Mouse (Mus musculus) forebrain, embryonic 12.5 days (tissue): ENCODE results near the gene Dcpp2. TPM values are rescaled to one million over a fixed set of nuclear protein-coding genes. Genes with fewer than 3 reads are reported as not detected.
"Not testable (repeated sequence)": the region's sequence is repeated elsewhere in the genome, so short reads cannot be mapped to it uniquely, and the experiment has no call there.

Experiments
- ATAC-seq: fragments of 200-750 bp; cut with Nextera tagmentation; 2 replicates; pipeline ENCODE4 v1.8.0; 2017; ENCODE audit warnings: moderate TSS enrichment; ENCODE audit not compliant: low FRiP score
- H3K27ac ChIP-seq: fragments of 300-500 bp; sonication (generic); 2 replicates; pipeline ENCODE4 v1.5.1; 2016; ENCODE audit warnings: mild to moderate bottlenecking
- H3K27me3 ChIP-seq: fragments of 300-500 bp; sonication (generic); 2 replicates; pipeline ENCODE4 v1.6.1; 2016; ENCODE audit warnings: mild to moderate bottlenecking
- H3K36me3 ChIP-seq: fragments of 300-500 bp; sonication (generic); replicated peaks from 2 replicates; pipeline ENCODE4 v1.6.1; 2016; ENCODE audit warnings: mild to moderate bottlenecking
- H3K4me1 ChIP-seq: fragments of 300-500 bp; sonication (generic); 2 replicates; pipeline ENCODE4 v1.6.1; 2016
- H3K4me2 ChIP-seq: fragments of 300-500 bp; sonication (generic); 2 replicates; pipeline ENCODE4 v1.6.1; 2016; ENCODE audit warnings: mild to moderate bottlenecking, moderate library complexity
- H3K4me3 ChIP-seq: fragments of 300-500 bp; sonication (generic); replicated peaks from 2 replicates; pipeline ENCODE4 v1.5.1; 2016; ENCODE audit warnings: mild to moderate bottlenecking
- H3K9ac ChIP-seq: fragments of 300-500 bp; sonication (generic); 2 replicates; pipeline ENCODE4 v1.6.1; 2016; ENCODE audit warnings: mild to moderate bottlenecking
- H3K9me3 ChIP-seq: fragments of 300-500 bp; sonication (generic); 2 replicates; pipeline ENCODE4 v1.6.1; 2016
- WGBS: fragments of 180-500 bp; shearing (Covaris S2); methylation state at CpG from one replicate; pipeline ENCODE4 v1.1.7; 2016; 5-methylcytosine and 5-hydroxymethylcytosine counted together
- polyA plus RNA-seq: library from polyadenylated mRNA; unstranded; fragments of >200 nt; fragmentation: Nextera tagmentation; extraction: Ambion mirVana; gene quantifications from 2 replicates; pipeline ENCODE4 v1.2.1, GENCODE M21; 2016

Dcpp2 gene
- polyA plus RNA-seq, 1 experiment from 2014 or later, result not detected

DNA sequence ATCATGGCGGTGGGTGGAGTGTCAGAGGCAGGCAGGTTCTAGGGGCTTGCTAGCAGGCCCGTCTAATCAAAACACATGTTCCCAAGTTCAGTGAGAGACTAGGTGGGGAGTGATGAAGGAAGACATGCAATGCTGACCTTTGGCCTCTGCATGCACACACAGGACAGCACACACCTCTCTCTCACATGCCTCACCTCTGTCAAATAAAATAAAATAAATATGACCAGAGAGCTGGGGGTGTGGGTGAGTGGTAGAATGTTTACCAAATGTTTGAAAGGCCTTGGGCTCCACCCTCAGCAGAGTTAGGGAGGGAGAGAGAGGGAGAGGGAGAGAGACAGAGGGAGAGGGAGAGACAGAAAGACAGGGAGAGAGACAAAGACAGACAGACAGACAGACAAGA lies 22.8 kb upstream of the Dcpp2 start:
- no peaks in the 10 kb centered on the region; the same call in 1 of the 2 replicates for H3K27me3 ChIP-seq
- no peak overlapping the region for H3K4me2 ChIP-seq
- 89% methylated on average over 2 of the region's 2 CpGs for WGBS
- H3K4me3 ChIP-seq, result no peak overlapping the region
- H3K4me1 ChIP-seq, result no peaks in the 10 kb centered on the region
- H3K9me3 ChIP-seq, result no peaks in the 10 kb centered on the region
- no peak for ATAC-seq
- H3K9ac ChIP-seq, result no peak overlapping the region
- H3K27ac ChIP-seq, result no peak overlapping the region
- H3K36me3 ChIP-seq, result no peaks in the 10 kb centered on the region

DNA sequence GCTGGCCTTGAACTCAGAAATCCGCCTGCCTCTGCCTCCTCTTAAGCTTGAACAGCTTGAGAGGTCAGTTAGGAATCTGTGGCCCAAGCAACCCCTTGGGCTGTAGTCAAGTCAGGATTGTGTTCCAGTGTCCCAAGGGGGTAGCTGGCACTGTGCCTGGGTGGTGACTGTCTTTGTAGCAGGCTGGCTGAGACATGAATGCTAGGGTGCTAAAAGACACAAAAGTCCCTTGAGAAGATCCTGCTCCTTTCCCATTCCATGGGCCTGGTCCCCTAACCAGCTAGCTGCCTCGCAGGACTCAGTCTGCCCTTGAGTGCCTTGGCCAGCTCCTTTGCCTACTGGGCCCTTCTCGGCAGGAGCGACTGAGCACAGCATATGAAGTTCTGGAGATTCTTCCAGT lies 17.8 kb upstream of the Dcpp2 start:
- H3K27ac ChIP-seq, result no peak overlapping the region
- H3K4me1 ChIP-seq, result no peaks in the 10 kb centered on the region
- H3K4me3 ChIP-seq, result no peak overlapping the region
- no peak overlapping the region for H3K9ac ChIP-seq
- 89% methylated on average over 4 of the region's 4 CpGs for WGBS
- H3K27me3 ChIP-seq, result no peaks in the 10 kb centered on the region
- no peaks in the 10 kb centered on the region for H3K36me3 ChIP-seq
- ATAC-seq, result no peak
- H3K4me2 ChIP-seq, result no peak overlapping the region
- no peaks in the 10 kb centered on the region for H3K9me3 ChIP-seq

DNA sequence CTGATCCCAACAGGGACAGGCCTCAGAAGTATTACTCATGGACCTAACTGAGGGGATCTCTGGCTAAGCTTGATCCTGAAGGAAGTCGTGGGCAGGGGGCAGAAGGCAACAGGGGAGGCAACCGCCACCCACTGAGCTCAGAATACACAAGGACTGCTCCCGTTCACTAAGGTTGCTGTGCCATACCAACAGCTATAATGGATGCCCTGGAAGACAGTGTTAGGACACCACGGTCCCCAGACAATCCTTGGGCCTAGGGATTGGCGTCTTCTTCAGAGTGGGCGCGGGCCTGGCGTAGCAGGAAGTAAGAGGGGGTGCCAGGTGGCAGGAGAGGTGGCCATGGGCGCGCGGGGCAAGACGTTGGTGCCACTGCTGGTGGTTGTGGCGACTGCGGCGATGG lies 12.9 kb upstream of the Dcpp2 start, which contains the start of gene Prss21:
Gene Prss21 (plus strand): TSS at position 301 of the 400 bp plus-strand sequence.
- no peaks in the 10 kb centered on the region for H3K4me1 ChIP-seq
- H3K4me2 ChIP-seq, result no peak within 1 kb of the TSS

DNA sequence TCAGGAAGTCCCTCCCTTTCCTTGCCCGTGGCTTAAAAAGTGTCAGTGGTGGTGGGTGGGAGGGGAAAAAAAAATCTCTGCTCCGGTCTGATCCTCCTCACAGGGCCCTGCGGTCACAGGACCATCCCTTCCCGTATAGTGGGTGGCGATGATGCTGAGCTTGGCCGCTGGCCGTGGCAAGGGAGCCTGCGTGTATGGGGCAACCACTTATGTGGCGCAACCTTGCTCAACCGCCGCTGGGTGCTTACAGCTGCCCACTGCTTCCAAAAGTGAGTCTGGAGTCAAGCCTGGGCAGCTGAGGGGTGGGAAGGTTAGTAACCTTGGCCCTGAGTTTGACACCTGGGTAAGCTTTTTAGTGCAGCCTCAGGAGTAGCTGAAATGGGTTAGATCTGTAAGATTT lies 12.2 kb upstream of the Dcpp2 start:
- WGBS, result 88% methylated on average over 11 of the region's 11 CpGs

More for the DNA sequence above, 12.9 kb upstream of the Dcpp2 start, which contains the start of gene Prss21:
- H3K9me3 ChIP-seq, result no peaks in the 10 kb centered on the region
- no peak within 1 kb of the TSS for H3K27ac ChIP-seq
- no peak within 1 kb of the TSS for H3K9ac ChIP-seq
- H3K36me3 ChIP-seq, result no peaks in the 10 kb centered on the region
- ATAC-seq, result no peak
- H3K4me3 ChIP-seq, result no peak within 1 kb of the TSS
- H3K27me3 ChIP-seq, result no peaks in the 10 kb centered on the region
- 88% methylated on average over 15 of the region's 15 CpGs for WGBS

DNA sequence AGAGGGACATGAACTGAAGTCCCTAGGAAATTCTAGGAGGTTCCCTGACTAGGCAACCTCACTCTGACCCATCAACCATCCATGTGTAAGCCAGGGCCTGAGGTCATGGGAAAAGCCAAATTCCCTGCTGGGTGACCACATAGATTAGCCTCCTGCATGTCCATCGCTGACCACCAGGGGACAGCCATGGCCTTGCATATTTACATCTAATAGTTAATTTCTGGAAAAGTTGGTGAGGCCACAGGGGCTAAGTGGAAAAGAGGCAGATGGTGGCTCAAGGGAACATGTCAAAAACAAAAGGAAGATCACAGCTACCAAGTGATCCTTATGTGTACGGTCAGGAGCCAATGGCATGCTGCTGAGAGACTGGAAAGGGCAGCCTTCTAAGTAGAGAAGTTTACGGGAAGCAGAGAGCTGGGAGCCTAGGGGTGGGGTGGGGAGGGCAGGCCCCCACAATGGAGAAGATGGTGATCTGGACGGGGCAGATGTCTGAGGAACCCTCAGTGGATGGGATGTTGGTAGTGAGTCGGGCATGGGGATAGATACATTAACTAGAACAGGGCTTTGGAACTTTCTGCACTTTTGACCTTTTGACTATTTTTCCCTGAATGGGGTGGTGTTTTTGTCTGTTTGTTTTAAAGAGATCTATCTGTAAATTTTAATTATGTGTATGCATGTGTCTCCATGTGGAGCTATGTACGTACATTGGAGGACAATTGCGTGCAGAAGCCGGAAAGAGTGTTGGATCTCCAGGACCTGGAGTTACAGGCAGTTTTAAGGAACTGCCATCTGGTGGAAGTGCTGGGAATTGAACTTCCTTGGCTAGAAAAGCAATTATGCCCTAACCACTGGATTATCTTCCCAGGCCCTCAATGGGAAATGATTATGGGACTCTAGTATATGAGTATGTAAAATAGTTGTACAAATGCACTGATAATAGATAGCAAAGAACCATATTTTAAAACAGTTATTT lies 6.5 kb upstream of the Dcpp2 start:
- Histone ChIP-seq H3K4me1 (no peaks in the 10 kb centered on the region), H3K27ac (no peak overlapping the region), H3K4me3 (no peak overlapping the region), H3K4me2 (no peak overlapping the region), H3K36me3 (no peaks in the 10 kb centered on the region), H3K9ac (no peak overlapping the region), H3K9me3 (no peaks in the 10 kb centered on the region), H3K27me3 (no peaks in the 10 kb centered on the region)
- no peak for ATAC-seq
- 43% methylated on average over 8 of the region's 8 CpGs for WGBS

More for the DNA sequence above, 12.2 kb upstream of the Dcpp2 start:
- Histone ChIP-seq H3K36me3 (no peaks in the 10 kb centered on the region), H3K4me1 (no peaks in the 10 kb centered on the region), H3K27ac (no peak overlapping the region), H3K4me3 (no peak overlapping the region), H3K9me3 (no peaks in the 10 kb centered on the region), H3K9ac (no peak overlapping the region), H3K4me2 (no peak overlapping the region), H3K27me3 (no peaks in the 10 kb centered on the region)
- no peak for ATAC-seq

DNA sequence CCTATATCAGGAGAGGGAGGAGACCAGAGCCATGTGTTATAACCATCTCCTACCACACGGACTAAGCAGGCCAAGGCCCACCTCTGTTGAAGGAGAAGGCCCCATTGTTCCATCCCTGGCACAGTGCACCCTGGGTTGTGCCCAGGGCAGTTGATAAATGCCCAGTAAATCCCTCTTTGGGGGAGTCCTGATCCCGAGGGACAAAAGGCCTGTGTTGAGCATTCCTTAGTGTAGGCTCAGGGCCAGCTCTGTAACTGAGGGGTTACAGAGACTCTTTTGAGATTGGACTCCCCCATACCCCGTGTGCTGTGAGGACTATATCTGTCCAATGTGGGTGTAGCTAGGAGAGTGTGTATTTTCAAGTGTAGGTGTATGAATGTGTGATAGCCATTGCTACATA lies 3.9 kb upstream of the Dcpp2 start:
- Histone ChIP-seq H3K4me3 (no peak overlapping the region), H3K27ac (no peak overlapping the region), H3K27me3 (no peaks in the 10 kb centered on the region), H3K9me3 (no peaks in the 10 kb centered on the region), H3K9ac (no peak overlapping the region), H3K4me2 (no peak overlapping the region), H3K36me3 (no peaks in the 10 kb centered on the region), H3K4me1 (no peaks in the 10 kb centered on the region)
- ATAC-seq, result no peak
- WGBS, result 54% methylated on average over 3 of the region's 3 CpGs

DNA sequence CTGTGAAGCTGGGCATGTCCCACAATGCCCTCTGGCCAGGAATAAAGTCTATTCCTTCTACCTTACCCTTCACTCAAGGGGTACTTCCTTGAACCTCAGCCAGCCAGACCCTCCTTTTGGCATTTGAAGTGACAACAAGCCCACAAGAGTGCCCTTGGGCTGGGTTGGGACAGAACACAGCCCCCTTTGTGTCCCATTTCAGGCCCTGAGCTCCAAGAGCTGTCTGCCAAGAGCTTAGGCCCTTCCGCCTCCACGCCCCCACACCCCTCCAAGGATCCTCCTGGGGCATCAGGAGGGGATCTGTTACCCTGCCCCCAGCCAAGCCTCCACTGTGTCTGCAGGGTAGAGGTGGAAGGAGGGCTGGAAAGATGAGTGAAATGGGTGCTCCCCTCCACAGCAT lies 3.5 kb upstream of the Dcpp2 start:
- 91% methylated on average over 2 of the region's 2 CpGs for WGBS

DNA sequence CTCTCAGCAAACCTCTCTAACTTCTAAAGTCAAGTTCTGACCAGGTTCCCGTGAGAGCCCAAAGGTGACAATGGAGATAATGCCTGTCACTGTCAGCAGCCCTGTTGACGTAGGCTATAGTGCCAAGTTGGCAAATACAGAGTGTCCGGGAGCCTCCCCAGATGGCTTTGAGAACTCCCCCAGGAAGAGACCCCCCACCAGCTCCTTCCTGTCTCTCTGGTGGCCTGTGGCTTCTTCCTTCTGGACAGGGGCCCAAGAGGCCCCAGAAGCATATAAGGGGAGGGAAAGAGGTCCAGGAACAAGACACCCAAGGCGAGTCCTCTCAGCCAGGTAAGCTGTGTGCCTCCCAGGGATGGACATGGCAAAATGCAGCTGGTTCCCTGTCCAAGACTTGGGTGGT lies 36.5 kb downstream of the Dcpp2 start, which contains the start of gene Dcpp3:
Gene Dcpp3 (plus strand): TSS at position 301 of the 400 bp plus-strand sequence.
- not testable (repeated sequence) for H3K4me1 ChIP-seq, H3K4me3 ChIP-seq, H3K27me3 ChIP-seq, ATAC-seq, H3K4me2 ChIP-seq, H3K9me3 ChIP-seq, H3K36me3 ChIP-seq, H3K9ac ChIP-seq, H3K27ac ChIP-seq
- 88% methylated on average over 4 of the region's 4 CpGs for WGBS

More for the DNA sequence above, 3.5 kb upstream of the Dcpp2 start:
- H3K4me3 ChIP-seq, result no peak overlapping the region
- ATAC-seq, result no peak
- H3K4me2 ChIP-seq, result no peak overlapping the region
- no peak overlapping the region for H3K27ac ChIP-seq
- no peak overlapping the region for H3K9ac ChIP-seq
- no peaks in the 10 kb centered on the region for H3K27me3 ChIP-seq
- H3K9me3 ChIP-seq, result no peaks in the 10 kb centered on the region
- H3K4me1 ChIP-seq, result no peaks in the 10 kb centered on the region
- no peaks in the 10 kb centered on the region for H3K36me3 ChIP-seq

DNA sequence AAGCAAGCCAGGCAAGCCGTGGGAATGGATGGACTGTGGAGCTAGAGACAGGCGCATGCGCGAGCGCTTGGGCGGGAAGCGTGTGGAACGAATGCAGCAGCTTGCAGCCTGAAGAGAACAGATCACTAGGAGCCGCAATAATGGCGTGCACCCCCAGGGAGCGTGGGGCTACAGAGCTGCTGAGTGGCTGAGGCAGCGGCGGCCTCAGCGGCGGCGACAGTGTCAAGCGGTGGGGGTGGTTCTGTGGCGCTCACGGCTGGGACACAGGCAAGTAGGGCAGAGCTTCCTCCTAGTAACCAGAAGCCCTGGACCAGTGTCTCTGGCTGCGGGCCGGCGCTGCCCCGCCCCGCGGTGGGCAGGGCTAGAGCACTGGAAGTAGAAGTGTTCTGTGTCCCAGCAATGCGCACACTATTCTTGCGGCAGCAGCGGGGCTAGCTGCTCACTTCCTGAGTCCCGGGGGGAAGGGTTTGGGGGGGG lies 43.9 kb downstream of the Dcpp2 start:
- WGBS, result under 1% methylated on average over 29 of the region's 29 CpGs
- Histone ChIP-seq H3K9me3 (no peaks in the 10 kb centered on the region), H3K36me3 (no peaks in the 10 kb centered on the region), H3K9ac (peak overlapping the region; percentile 66), H3K4me1 (peaks cover 10% of the 10 kb centered on the region), H3K27me3 (no peaks in the 10 kb centered on the region; the same call in 1 of the 2 replicates), H3K4me3 (peak overlapping the region; percentile 48), H3K4me2 (peak overlapping the region; percentile 74), H3K27ac (peak overlapping the region; percentile 96)
- peak; percentile 97 for ATAC-seq

DNA sequence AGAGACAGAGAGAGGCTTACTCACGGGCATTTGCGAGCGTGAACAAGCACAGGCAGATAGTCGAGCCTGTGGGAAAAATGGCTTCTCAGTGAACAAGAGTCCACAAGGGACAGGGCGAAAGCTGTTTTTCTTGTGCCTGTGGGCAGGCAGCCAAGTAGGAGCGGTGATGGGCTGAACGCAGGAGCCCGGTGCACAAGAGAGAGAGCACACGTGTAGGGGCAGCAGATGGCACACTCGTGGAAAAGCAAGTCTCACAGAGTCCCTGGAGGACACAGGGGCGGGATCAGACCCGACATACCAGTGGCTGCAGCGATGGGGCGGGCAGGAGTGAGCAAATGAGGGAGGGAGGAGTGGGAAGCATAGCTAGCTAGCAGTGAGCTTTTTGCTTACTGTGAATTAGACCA lies 44.4 kb downstream of the Dcpp2 start:
- under 1% methylated on average over 14 of the region's 14 CpGs for WGBS
- H3K27ac ChIP-seq, result peak overlapping the region; percentile 96
- no peaks in the 10 kb centered on the region for H3K36me3 ChIP-seq
- peak overlapping the region; percentile 48 for H3K4me3 ChIP-seq
- H3K4me1 ChIP-seq, result peaks cover 10% of the 10 kb centered on the region
- peak overlapping the region; percentile 66 for H3K9ac ChIP-seq
- ATAC-seq, result peak; percentile 80
- peak overlapping the region; percentile 74 for H3K4me2 ChIP-seq
- no peaks in the 10 kb centered on the region for H3K9me3 ChIP-seq
- no peaks in the 10 kb centered on the region; the same call in 1 of the 2 replicates for H3K27me3 ChIP-seq

DNA sequence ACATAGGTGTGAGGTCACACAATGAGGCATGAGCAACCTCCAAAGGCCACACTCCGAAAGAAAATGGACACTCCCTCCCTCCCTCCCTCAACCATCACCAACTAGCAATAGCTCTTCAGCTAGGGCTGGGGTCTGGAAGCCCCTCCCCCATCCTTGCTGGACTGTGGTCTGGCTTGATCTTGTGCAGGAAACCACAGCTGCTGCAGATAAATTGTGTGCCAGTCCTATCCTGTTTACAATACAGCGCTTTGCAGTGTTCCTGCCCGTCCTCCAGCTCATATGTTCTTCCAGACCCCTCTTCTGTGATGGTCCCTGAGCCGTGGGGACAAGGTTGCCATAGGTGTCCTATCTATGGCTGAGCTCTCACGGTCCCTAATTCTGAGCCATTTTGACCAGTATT lies 50.5 kb downstream of the Dcpp2 start:
- no peaks in the 10 kb centered on the region for H3K9me3 ChIP-seq
- H3K27ac ChIP-seq, result no peak overlapping the region
- H3K4me2 ChIP-seq, result no peak overlapping the region
- H3K4me3 ChIP-seq, result no peak overlapping the region
- WGBS, result 89% methylated on average over 5 of the region's 5 CpGs
- no peaks in the 10 kb centered on the region for H3K36me3 ChIP-seq
- no peak for ATAC-seq
- H3K27me3 ChIP-seq, result no peaks in the 10 kb centered on the region; the same call in 1 of the 2 replicates
- H3K4me1 ChIP-seq, result no peaks in the 10 kb centered on the region
- H3K9ac ChIP-seq, result no peak overlapping the region

DNA sequence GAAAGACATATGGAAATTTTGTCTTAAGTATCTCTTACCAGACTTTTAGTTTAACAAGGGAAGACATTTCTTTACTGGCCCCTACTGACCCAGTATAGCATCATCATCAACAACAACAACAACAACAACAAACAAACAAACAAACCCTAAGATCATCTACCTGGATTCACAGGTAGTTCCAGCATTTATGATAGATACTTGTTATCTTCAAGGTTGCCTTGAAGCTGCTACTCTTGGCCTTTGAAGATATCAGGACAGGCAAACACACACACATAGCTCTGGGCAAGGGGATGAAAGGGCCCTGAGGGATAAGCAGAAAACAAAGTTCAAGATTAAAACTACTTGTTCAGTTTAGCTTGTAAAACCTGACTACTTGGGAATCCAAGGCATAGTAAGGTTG lies 60.7 kb downstream of the Dcpp2 start, which contains the start of gene Sbp:
Gene Sbp (plus strand): TSS at position 301 of the 400 bp plus-strand sequence.
- Histone ChIP-seq H3K36me3 (no peaks in the 10 kb centered on the region), H3K4me2 (no peak within 1 kb of the TSS), H3K27ac (no peak within 1 kb of the TSS), H3K27me3 (0 out of 2 replicates have a peak, but pooled peaks cover 3% of the 10 kb centered on the region), H3K4me1 (no peaks in the 10 kb centered on the region), H3K9me3 (no peaks in the 10 kb centered on the region), H3K4me3 (no peak within 1 kb of the TSS), H3K9ac (no peak within 1 kb of the TSS)
- no peak for ATAC-seq
